Mouse (Mus musculus) adrenal gland, postnatal 36 days (tissue): ENCODE measurements around the gene Arhgef12. TPM values are rescaled to one million over a fixed set of nuclear protein-coding genes. Genes with fewer than 3 reads are reported as not detected.
A peak's percentile ranks its signal among the peaks of the same experiment; 100 is the strongest.

Experiments
- DNase-seq, 2 experiments: peaks; one replicate each; pipeline ENCODE4 v3.0.0; 2021; ENCODE audit warnings: mixed read lengths in 1 of 2
- total RNA-seq, 2 experiments: library from RNA; stranded (reverse); gene quantifications; 2 replicates each; pipeline ENCODE4 v1.2.3; 2021

Gene Arhgef12
- total RNA-seq, 2 experiments from 2014 or later = 122 to 142 TPM

- DNase-seq = no peak
Observed at GRCm38 (mm10) chr9:43109125-43109524, 2.1 kb upstream of the Arhgef12 start.

GRCm38 (mm10) chr9:43108721-43109120 lies 1.7 kb upstream of the Arhgef12 start:
- DNase-seq = no peak

- no peak for DNase-seq
Observed at GRCm38 (mm10) chr9:43108081-43108480, 1.0 kb upstream of the Arhgef12 start.

- no peak for DNase-seq
Observed at GRCm38 (mm10) chr9:43107555-43107954, 516 bp upstream of the Arhgef12 start.

GRCm38 (mm10) chr9:43106426-43107186 lies 433 bp downstream of the Arhgef12 start:
- peak; percentile 26 to 62 for DNase-seq

GRCm38 (mm10) chr9:43105664-43106361 lies 1.2 kb downstream of the Arhgef12 start:
- peak; percentile 96 to 98 for DNase-seq

- DNase-seq = peak; percentile 38 to 69
Observed at GRCm38 (mm10) chr9:43104873-43105663, 2.0 kb downstream of the Arhgef12 start.

- peak in 1 of 2 experiments; percentile 53 for DNase-seq
Observed at GRCm38 (mm10) chr9:43104526-43104872, 2.5 kb downstream of the Arhgef12 start.

GRCm38 (mm10) chr9:43103675-43104299 lies 3.3 kb downstream of the Arhgef12 start:
- DNase-seq = no peak

- DNase-seq = no peak
Observed at GRCm38 (mm10) chr9:43102931-43103330, 4.1 kb downstream of the Arhgef12 start.

GRCm38 (mm10) chr9:43101936-43102595 lies 5.0 kb downstream of the Arhgef12 start:
- DNase-seq = no peak

GRCm38 (mm10) chr9:43098922-43099321 lies 8.1 kb downstream of the Arhgef12 start:
- no peak for DNase-seq

- no peak for DNase-seq
Observed at GRCm38 (mm10) chr9:43097801-43098557, 9.1 kb downstream of the Arhgef12 start.

GRCm38 (mm10) chr9:43096337-43096736 lies 10.7 kb downstream of the Arhgef12 start:
- no peak for DNase-seq

GRCm38 (mm10) chr9:43094828-43095227 lies 12.2 kb downstream of the Arhgef12 start:
- no peak for DNase-seq

GRCm38 (mm10) chr9:43093803-43094202 lies 13.2 kb downstream of the Arhgef12 start:
- peak in 1 of 2 experiments; percentile 32 for DNase-seq

GRCm38 (mm10) chr9:43085686-43086285 lies 21.3 kb downstream of the Arhgef12 start:
- no peak for DNase-seq

- DNase-seq = no peak
Observed at GRCm38 (mm10) chr9:43084496-43085362, 22.3 kb downstream of the Arhgef12 start.

- no peak for DNase-seq
Observed at GRCm38 (mm10) chr9:43083441-43084055, 23.5 kb downstream of the Arhgef12 start.
